Mouse (Mus musculus): ENCODE data around the gene Pfkl. TPM values are rescaled to one million over a fixed set of nuclear protein-coding genes. Genes with fewer than 3 reads are reported as not detected.
A peak's percentile ranks its signal among the peaks of the same experiment; 100 is the strongest.

Pfkl gene
- polyA plus RNA-seq (2016; fragmentation: Nextera tagmentation; extraction: Ambion mirVana) = 104 and 116 TPM in 2 replicates

DNA sequence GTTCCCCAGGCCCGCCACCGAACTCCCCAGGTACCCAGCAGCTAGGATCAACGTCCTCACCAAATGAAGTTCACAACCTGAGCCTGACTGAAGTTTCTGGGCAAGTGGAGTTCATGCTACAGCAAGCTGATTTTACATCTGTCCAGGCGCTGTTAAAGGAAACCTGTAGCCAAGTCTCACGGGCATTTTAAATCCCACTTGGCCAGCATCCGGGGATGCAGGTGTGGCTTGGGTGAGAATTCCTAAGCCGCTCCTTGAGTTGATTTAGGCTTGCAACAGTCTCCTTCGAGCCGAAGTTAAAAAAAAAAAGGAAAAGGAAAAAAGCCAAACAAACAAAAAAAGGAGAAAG is at the start of gene Pfkl:
Pfkl (minus strand) TSS at position 139 of the 349 bp plus-strand sequence.
- Histone ChIP-seq H3K4me1 (peaks cover 35% of the 10 kb centered on the region), H3K9ac (replicated peaks) (peak within 1 kb of the TSS; percentile 89), H3K27me3 (peaks cover 7% of the 10 kb centered on the region), H3K36me3 (no peaks in the 10 kb centered on the region), H3K4me3 (peak within 1 kb of the TSS; percentile 65), H3K27ac (replicated peaks) (peak within 1 kb of the TSS; percentile 94), H3K9me3 (no peaks in the 10 kb centered on the region), H3K4me2 (replicated peaks) (peak within 1 kb of the TSS; percentile 78)
- WGBS = under 1% methylated on average over 9 of the region's 9 CpGs
- no peak for ATAC-seq (ENCODE audit: low FRiP score, low read depth)

DNA sequence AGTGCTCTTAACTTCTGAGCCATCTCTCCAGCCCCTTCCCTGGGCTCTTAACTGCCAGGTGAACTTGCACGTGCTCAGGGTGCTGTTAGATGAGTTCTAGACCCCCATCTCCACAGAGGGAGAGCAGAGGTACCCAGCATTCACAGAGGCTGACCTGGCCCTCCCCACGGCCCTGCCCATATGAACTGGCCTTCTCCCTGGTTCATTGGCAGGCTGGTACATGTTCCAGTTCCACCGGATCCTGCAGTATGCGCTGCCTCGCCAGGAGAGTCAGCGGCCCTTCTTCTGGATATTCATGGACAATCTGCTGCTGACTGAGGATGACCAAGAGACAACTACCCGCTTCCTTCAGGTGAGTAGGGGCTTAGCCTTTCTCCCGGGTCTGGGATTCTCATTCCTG is 47.2 kb upstream of the Pfkl start:
- no peaks in the 10 kb centered on the region for H3K9me3 ChIP-seq
- H3K9ac ChIP-seq (replicated peaks) = no peak overlapping the region
- no peak for ATAC-seq (ENCODE audit: low FRiP score, low read depth)
- H3K4me3 ChIP-seq = no peak overlapping the region
- no peak overlapping the region for H3K27ac ChIP-seq (replicated peaks)
- 89% methylated on average over 8 of the region's 8 CpGs for WGBS
- H3K4me1 ChIP-seq = no peaks in the 10 kb centered on the region; the same call in 1 of the 2 replicates
- no peaks in the 10 kb centered on the region for H3K36me3 ChIP-seq
- H3K4me2 ChIP-seq (replicated peaks) = no peak overlapping the region
- H3K27me3 ChIP-seq = no peaks in the 10 kb centered on the region

DNA sequence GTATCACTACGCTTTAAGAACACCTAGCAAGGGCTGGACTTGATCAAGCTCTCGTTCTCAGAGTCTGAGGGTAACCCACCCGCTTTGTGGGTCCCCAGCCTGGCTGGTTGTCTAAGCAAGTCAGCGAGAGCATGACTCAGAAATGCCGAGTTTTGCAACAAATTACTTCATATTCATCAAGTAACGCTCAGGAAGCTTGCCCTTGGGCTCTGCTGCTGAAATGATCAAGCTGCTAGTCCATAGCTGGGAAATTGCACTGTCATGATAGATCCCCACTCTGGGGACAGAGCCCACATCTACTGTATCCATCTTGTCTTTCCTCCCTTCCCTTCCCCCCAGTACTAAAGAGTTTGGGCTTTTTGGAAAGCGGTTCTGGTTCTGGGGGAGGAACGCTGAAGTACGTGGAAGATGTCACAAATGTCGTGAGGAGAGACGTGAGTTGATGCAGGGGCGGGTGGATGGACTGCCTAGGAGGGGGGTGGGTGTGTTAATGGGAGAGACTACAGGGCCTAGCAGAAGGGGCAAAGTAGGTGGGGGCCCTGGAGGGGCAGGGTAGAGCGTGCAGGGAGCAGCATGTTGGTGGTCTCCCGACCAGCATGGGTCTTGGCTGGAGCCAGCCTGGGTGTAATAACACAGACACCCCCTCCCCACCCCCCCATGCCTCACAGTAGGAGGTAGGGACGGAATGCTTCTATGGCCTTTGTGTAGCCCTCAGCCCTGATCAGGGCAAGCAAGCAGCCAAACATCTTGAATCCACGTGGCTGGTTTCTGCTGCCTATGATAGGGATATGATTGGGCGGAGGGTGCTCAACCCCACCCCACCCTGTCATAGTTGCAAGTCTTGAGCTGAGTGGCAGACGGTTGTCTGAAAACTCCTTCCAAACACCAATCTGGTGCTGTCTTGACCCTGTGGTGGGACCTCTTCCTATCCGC is 45.0 kb upstream of the Pfkl start:
- no peak for ATAC-seq (ENCODE audit: low FRiP score, low read depth)
- WGBS = 74% methylated on average over 19 of the region's 19 CpGs

DNA sequence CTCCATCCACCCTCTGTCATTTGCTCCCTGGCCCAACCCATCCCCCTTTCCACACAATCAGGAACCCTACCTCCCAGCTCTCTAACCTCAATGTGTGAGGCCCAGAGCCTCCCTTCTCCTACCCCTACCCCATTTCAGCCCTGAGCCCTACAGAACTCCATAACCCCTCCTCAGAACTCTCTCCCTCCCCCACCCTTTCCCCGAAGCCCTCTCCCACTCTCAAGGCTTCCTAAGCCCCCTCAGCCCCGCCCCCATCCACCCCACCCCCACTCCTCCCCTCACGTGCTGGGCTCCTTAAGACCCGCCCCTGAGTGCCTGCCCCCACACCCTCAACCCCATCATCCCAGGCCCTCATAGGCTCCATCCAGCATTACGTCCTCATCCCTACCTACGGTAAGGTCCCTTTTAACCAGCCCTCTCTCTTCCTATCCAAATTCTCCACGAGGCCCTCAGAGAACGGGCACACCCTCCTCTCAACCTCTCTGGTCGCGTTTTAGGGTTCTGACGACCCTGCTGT is 39.7 kb upstream of the Pfkl start:
- Histone ChIP-seq H3K4me3 (no peak overlapping the region), H3K36me3 (no peaks in the 10 kb centered on the region), H3K27ac (replicated peaks) (no peak overlapping the region), H3K27me3 (no peaks in the 10 kb centered on the region), H3K4me1 (no peaks in the 10 kb centered on the region; the same call in 1 of the 2 replicates), H3K9ac (replicated peaks) (no peak overlapping the region), H3K4me2 (replicated peaks) (no peak overlapping the region), H3K9me3 (no peaks in the 10 kb centered on the region)
- ATAC-seq (ENCODE audit: low FRiP score, low read depth) = no peak
- 54% methylated on average over 11 of the region's 11 CpGs for WGBS

More for the DNA sequence above, 45.0 kb upstream of the Pfkl start:
- Histone ChIP-seq H3K9ac (replicated peaks) (no peak overlapping the region), H3K4me2 (replicated peaks) (no peak overlapping the region), H3K27me3 (no peaks in the 10 kb centered on the region), H3K4me1 (no peaks in the 10 kb centered on the region; the same call in 1 of the 2 replicates), H3K9me3 (no peaks in the 10 kb centered on the region), H3K4me3 (no peak overlapping the region), H3K36me3 (no peaks in the 10 kb centered on the region), H3K27ac (replicated peaks) (no peak overlapping the region)

DNA sequence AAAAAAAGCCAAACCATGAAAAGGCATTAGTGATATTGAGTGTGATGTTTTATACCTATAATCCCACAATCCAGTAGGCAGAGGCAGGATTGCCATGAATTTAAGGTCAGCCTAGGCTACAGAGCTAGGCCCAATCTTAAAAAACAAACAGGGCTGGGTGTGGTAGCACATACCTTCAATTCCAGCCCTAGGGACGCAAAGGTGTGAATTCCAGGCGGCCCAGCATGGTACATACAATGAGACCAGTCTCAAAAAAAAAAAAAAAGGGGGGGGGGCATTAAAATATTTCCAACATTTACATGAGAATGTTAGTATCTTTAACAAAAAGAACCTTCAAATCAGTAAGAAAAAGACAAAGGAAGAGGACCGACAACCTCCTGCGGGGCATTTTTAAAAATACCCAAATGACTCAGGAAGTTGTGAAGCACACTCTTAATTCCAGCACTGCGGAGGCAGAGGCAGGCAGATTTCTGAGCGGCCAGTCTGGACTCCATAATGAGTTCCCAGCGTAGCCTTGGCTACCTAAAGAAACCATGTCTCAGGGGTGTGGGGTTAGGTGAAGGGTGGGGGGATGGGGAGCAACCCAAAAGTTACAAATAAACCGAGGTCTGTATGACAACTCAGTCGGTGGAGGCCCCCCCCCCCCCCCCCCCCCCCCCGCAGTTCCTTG is 38.3 kb upstream of the Pfkl start:
- Histone ChIP-seq H3K27ac (replicated peaks) (no peak overlapping the region), H3K4me2 (replicated peaks) (no peak overlapping the region), H3K36me3 (no peaks in the 10 kb centered on the region), H3K9me3 (no peaks in the 10 kb centered on the region), H3K4me3 (no peak overlapping the region), H3K4me1 (peaks cover 3% of the 10 kb centered on the region; the same call in 1 of the 2 replicates), H3K27me3 (peaks cover under 1% of the 10 kb centered on the region; the same call in 1 of the 2 replicates), H3K9ac (replicated peaks) (no peak overlapping the region)
- 90% methylated on average over 9 of the region's 10 CpGs for WGBS
- ATAC-seq (ENCODE audit: low FRiP score, low read depth) = no peak

DNA sequence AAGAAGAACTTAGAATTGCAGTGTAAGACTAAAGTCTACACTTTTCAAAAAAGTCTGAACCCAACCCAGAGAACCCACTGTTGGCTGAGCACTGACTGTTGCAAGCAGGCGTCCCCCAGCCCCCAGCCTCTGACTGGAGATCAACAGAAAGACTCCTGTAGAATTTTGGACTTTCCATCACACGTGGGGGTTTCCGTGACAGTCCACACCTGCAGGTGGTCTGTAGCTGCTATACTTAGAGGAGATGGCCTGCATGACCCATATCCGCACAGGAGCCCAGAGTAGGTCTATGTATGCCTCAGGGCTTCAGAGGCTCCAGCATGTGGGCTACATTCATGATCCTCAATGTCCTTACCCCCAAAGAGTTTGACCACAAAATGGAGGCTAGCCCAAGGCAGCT is 36.5 kb upstream of the Pfkl start:
- no peak for ATAC-seq (ENCODE audit: low FRiP score, low read depth)
- Histone ChIP-seq H3K9me3 (no peaks in the 10 kb centered on the region), H3K4me2 (replicated peaks) (no peak overlapping the region), H3K4me1 (peaks cover 5% of the 10 kb centered on the region; the same call in 1 of the 2 replicates), H3K27me3 (peaks cover 12% of the 10 kb centered on the region), H3K4me3 (no peak overlapping the region), H3K27ac (replicated peaks) (no peak overlapping the region), H3K9ac (replicated peaks) (no peak overlapping the region), H3K36me3 (no peaks in the 10 kb centered on the region)
- 84% methylated on average over 4 of the region's 4 CpGs for WGBS

DNA sequence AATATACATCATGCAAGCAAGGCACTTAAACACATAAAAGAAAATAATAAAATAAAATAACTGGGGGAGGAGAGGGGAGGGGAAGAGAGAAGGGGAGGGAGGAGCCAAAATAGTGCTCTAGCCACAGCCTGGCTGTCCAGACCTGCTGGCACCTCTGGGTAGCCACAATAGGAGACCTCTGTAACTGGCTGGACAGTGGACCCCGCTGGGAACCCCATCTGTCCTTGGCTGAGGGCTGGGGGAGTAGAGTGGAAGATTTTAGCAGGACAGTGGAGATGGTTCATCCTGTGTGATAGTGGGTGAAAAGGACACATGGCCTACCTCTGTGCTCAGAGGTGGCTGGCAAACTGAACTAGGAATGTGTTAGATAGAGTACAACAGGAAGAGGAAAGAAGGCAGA is 34.6 kb upstream of the Pfkl start:
- no peaks in the 10 kb centered on the region for H3K9me3 ChIP-seq
- H3K36me3 ChIP-seq = no peaks in the 10 kb centered on the region
- no peak overlapping the region for H3K9ac ChIP-seq (replicated peaks)
- 70% methylated on average over 1 of the region's 1 CpGs for WGBS
- H3K27me3 ChIP-seq = peaks cover 12% of the 10 kb centered on the region
- H3K4me1 ChIP-seq = peaks cover 5% of the 10 kb centered on the region; the same call in 1 of the 2 replicates
- H3K27ac ChIP-seq (replicated peaks) = no peak overlapping the region
- H3K4me3 ChIP-seq = no peak overlapping the region
- H3K4me2 ChIP-seq (replicated peaks) = no peak overlapping the region
- 0 out of 2 replicates have a peak, but pooled peaks have one; percentile 30 for ATAC-seq (ENCODE audit: low FRiP score, low read depth)

DNA sequence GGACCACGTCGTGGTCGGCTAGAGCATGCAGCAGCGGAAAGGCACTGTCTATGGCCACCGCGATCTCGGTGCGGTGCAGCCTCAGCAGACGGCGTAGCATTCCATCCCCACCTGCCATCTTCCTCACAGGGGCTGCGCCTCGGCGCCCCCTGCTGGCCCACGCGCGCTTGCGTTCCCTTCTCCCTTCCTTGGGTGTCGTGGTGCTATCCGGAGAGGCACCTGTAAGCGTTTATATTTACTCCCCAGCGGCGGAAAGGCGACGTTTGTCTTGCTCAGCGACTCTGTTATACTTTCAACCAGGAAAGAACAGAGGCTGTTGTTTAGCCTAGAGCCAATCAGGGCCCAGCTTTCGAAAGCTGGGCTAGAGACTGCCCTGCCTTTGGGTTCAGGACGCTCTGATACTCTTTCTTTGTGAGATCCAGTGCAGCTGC is 33.5 kb upstream of the Pfkl start, which contains the start of gene Aire:
Aire (minus strand) TSS at position 205 of the 431 bp plus-strand sequence.
- WGBS = 1% methylated on average over 27 of the region's 27 CpGs
- Histone ChIP-seq H3K4me3 (peak within 1 kb of the TSS; percentile 23), H3K9ac (replicated peaks) (0 out of 2 replicates have a peak within 1 kb of the TSS, but pooled peaks have one; percentile 4), H3K4me1 (peaks cover 5% of the 10 kb centered on the region; the same call in 1 of the 2 replicates), H3K4me2 (replicated peaks) (peak within 1 kb of the TSS; percentile 46), H3K36me3 (no peaks in the 10 kb centered on the region), H3K9me3 (no peaks in the 10 kb centered on the region), H3K27me3 (peaks cover 12% of the 10 kb centered on the region), H3K27ac (replicated peaks) (no peak within 1 kb of the TSS)
- peak; percentile 72 for ATAC-seq (ENCODE audit: low FRiP score, low read depth)

DNA sequence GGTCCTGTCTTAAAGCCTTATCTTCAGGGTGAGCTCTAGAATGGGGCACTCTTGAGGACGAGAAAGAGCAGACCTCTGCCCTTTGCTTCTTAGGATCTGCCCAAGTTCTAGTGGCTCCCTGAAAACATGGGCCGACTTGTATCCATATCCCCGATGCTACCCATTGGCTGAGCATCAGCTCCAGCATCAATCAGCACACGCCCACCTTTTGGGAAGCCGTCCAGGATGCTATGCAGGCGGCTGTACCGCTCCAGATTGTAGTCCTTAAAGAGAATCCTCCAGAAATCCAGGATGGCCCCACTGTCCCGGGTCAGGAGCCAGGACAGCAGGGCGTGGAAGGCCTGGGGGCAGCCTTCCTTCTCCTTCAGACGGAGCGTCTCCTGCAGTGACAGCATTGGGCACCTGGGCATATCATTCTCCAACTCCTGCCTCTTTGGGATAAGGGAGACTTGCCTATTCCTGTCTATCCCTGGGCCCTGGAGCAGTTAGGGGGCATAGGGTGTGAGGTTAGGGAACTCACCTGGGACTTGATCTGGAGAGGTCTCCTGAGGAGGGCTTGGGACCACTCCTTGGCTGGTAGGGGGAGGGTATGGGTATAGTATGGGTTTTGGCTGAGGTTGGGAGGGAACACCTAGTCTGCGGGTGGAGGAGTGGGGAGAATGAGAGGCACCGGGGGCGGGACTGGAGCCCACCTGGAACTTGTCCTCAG is 33.0 kb upstream of the Pfkl start:
- H3K4me2 ChIP-seq (replicated peaks) = peak overlapping the region; percentile 46
- ATAC-seq (ENCODE audit: low FRiP score, low read depth) = peak; percentile 34; the same call in 1 of the 2 replicates
- 61% methylated on average over 14 of the region's 14 CpGs for WGBS
- no peak overlapping the region for H3K27ac ChIP-seq (replicated peaks)
- H3K4me3 ChIP-seq = peak overlapping the region; percentile 23
- H3K36me3 ChIP-seq = no peaks in the 10 kb centered on the region
- no peaks in the 10 kb centered on the region for H3K9me3 ChIP-seq
- 0 out of 2 replicates have a peak overlapping the region, but pooled peaks have one; percentile 4 for H3K9ac ChIP-seq (replicated peaks)
- H3K4me1 ChIP-seq = peaks cover 5% of the 10 kb centered on the region; the same call in 1 of the 2 replicates
- peaks cover 12% of the 10 kb centered on the region for H3K27me3 ChIP-seq

DNA sequence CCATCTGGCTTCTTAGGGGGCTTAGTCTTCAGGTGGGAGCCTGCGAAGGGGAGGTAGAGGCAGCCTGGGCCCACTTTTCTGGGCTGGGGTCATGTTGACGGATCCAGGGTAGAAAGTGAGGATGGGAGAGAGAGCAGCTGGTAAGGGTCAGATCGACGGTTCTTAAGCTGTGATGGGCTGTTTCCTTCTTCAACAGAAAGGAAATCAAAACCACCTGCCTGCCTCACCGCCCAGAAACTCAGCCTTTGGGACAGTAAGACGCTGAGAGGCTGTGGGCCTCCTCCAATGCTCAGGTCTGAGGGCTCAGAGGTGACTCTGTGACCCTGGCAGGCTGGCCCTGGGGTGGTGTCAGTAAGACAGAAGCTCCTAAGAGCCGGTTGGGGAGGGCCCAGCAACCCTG is 32.2 kb upstream of the Pfkl start:
- WGBS = 80% methylated on average over 7 of the region's 7 CpGs
- no peak overlapping the region for H3K4me3 ChIP-seq
- H3K4me2 ChIP-seq (replicated peaks) = no peak overlapping the region
- peaks cover 12% of the 10 kb centered on the region for H3K27me3 ChIP-seq
- peaks cover 5% of the 10 kb centered on the region; the same call in 1 of the 2 replicates for H3K4me1 ChIP-seq
- H3K27ac ChIP-seq (replicated peaks) = no peak overlapping the region
- H3K9me3 ChIP-seq = no peaks in the 10 kb centered on the region
- H3K36me3 ChIP-seq = no peaks in the 10 kb centered on the region
- no peak overlapping the region for H3K9ac ChIP-seq (replicated peaks)
- ATAC-seq (ENCODE audit: low FRiP score, low read depth) = no peak

DNA sequence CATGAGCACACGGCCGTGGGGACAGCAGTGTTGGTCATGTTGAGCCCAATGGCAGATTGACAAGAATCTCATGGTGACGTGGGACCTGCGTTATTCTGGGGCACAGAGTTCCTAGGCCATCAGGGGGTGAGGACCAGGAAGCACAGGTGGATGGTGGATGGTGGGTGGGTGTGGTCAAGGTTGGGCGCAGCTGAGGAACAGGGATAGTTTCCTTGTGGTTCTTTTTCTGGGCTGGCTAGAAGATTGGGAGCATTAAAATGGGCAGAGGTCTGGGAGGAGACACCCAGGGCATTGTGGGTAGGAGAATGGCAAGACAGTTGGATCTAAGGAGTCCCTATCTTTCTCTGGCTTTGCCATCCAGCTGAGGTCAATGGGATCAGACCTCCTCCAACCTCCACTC is 31.8 kb upstream of the Pfkl start, which contains the start of gene Dnmt3l:
Dnmt3l (plus strand) TSS at position 301 of the 400 bp plus-strand sequence.
- Histone ChIP-seq H3K4me2 (replicated peaks) (no peak within 1 kb of the TSS), H3K4me3 (no peak within 1 kb of the TSS), H3K36me3 (no peaks in the 10 kb centered on the region), H3K27me3 (peaks cover 12% of the 10 kb centered on the region), H3K9me3 (no peaks in the 10 kb centered on the region), H3K9ac (replicated peaks) (no peak within 1 kb of the TSS), H3K27ac (replicated peaks) (no peak within 1 kb of the TSS), H3K4me1 (peaks cover 5% of the 10 kb centered on the region; the same call in 1 of the 2 replicates)
- WGBS = 90% methylated on average over 5 of the region's 5 CpGs
- ATAC-seq (ENCODE audit: low FRiP score, low read depth) = no peak
